Mouse (Mus musculus): ENCODE results near the gene Prkn.

Prkn gene

GRCm38 (mm10) chr17:11737905-11738304, 897.7 kb downstream of the Prkn start:
- in situ Hi-C loops (cut with MboI, MseI) = no loop called here

- in situ Hi-C loops (cut with MboI, MseI) = no loop called here
These were observed 900.5 kb downstream of the Prkn start for GRCm38 (mm10) chr17:11740716-11741115.

- in situ Hi-C loops (cut with MboI, MseI) = no loop called here
These were observed 901.0 kb downstream of the Prkn start for GRCm38 (mm10) chr17:11741161-11741560.

GRCm38 (mm10) chr17:11751251-11751650, 911.1 kb downstream of the Prkn start:
- in situ Hi-C loops (cut with MboI, MseI) = no loop called here

- in situ Hi-C loops (cut with MboI, MseI) = no loop called here
These were observed 912.5 kb downstream of the Prkn start for GRCm38 (mm10) chr17:11752686-11753085.

- in situ Hi-C loops (cut with MboI, MseI) = no loop called here
These were observed 924.9 kb downstream of the Prkn start for GRCm38 (mm10) chr17:11765117-11765516.

- in situ Hi-C loops (cut with MboI, MseI) = no loop called here
These were observed 925.4 kb downstream of the Prkn start for GRCm38 (mm10) chr17:11765581-11765980.

- in situ Hi-C loops (cut with MboI, MseI) = no loop called here
These were observed 927.1 kb downstream of the Prkn start for GRCm38 (mm10) chr17:11767301-11767700.

GRCm38 (mm10) chr17:11768345-11768744, 928.2 kb downstream of the Prkn start:
- in situ Hi-C loops (cut with MboI, MseI) = no loop called here

- in situ Hi-C loops (cut with MboI, MseI) = no loop called here
These were observed 928.8 kb downstream of the Prkn start for GRCm38 (mm10) chr17:11768971-11769370.

- in situ Hi-C loops (cut with MboI, MseI) = no loop called here
These were observed 929.3 kb downstream of the Prkn start for GRCm38 (mm10) chr17:11769513-11769912.

- in situ Hi-C loops (cut with MboI, MseI) = no loop called here
These were observed 939.4 kb downstream of the Prkn start for GRCm38 (mm10) chr17:11779547-11779946.

- in situ Hi-C loops (cut with MboI, MseI) = no loop called here
These were observed 939.8 kb downstream of the Prkn start for GRCm38 (mm10) chr17:11780005-11780404.

- in situ Hi-C loops (cut with MboI, MseI) = no loop called here
These were observed 940.8 kb downstream of the Prkn start for GRCm38 (mm10) chr17:11780805-11781481.

GRCm38 (mm10) chr17:11788270-11788936, 948.2 kb downstream of the Prkn start:
- in situ Hi-C loops (cut with MboI, MseI) = no loop called here

GRCm38 (mm10) chr17:11795979-11796378, 955.8 kb downstream of the Prkn start:
- in situ Hi-C loops (cut with MboI, MseI) = no loop called here

- in situ Hi-C loops (cut with MboI, MseI) = no loop called here
These were observed 961.0 kb downstream of the Prkn start for GRCm38 (mm10) chr17:11801226-11801625.

GRCm38 (mm10) chr17:11807280-11807679, 967.1 kb downstream of the Prkn start:
- in situ Hi-C loops (cut with MboI, MseI) = no loop called here

GRCm38 (mm10) chr17:11817886-11818285, 977.7 kb downstream of the Prkn start:
- in situ Hi-C loops (cut with MboI, MseI) = no loop called here

GRCm38 (mm10) chr17:11819506-11819905, 979.3 kb downstream of the Prkn start:
- in situ Hi-C loops (cut with MboI, MseI) = no loop called here

- in situ Hi-C loops (cut with MboI, MseI) = no loop called here
These were observed 980.6 kb downstream of the Prkn start for GRCm38 (mm10) chr17:11820757-11821156.

- in situ Hi-C loops (cut with MboI, MseI) = no loop called here
These were observed 989.3 kb downstream of the Prkn start for GRCm38 (mm10) chr17:11829501-11829900.

GRCm38 (mm10) chr17:11837121-11837520, 996.9 kb downstream of the Prkn start:
- in situ Hi-C loops (cut with MboI, MseI) = no loop called here

All from regulatory T cell (primary cell).